Mouse (Mus musculus): Measurements from ENCODE around the gene Magix.

DNA sequence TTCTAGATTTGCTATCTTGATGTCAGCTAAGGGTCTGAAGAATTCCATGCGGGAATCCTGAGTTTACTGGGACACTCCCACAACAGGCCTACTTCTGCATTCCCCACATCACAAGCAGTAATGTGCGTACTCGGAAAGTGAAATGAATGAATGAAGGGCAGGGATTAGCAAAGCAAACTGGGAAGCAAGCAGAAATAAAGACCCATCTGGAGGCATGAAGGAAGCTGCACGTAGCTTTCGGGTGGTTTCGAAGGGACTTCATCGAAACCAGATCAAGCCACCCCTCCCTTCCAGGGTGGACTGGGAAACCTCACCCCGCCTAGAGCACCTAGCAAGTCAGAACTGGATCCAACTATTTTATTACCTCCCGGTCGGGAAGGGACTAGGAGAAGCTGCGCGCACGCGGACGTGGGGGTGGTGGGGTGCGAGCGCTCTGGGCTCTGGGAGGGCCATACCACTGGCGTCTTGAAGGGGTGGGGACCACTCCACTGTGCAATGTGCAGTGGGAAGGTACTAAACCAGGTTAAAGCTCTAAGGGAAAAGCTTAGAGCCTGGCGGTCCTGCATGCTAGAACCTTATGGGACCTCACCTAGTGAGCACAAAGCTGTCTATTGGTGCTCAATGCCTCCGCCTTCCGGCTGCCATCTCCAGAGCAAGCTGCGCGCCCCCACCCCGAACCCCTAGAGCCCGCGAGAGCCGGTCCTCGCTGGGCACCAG is 6.6 kb downstream of the Magix start:
- TF ChIP-seq CTCF (conservative IDR thresholded peaks at IDR 0.05; ENCODE audit: low read length) (no peak), NANOG (IDR thresholded peaks at IDR 0.05; ENCODE audit: borderline replicate concordance, low read length) (no peak)
